Mouse (Mus musculus) E14TG2a.4 (cell line): ENCODE measurements around the gene Exosc8.

Source experiments
- H3K27me3 ChIP-seq: 2 replicates; pipeline ENCODE4 v1.6.1; 2014; ENCODE audit warnings: low read length, control low read depth; ENCODE audit not compliant: insufficient read depth
- H3K36me3 ChIP-seq: 2 replicates; pipeline ENCODE4 v1.6.1; 2014; ENCODE audit warnings: low read length, control low read depth; ENCODE audit not compliant: insufficient read depth
- H3K4me1 ChIP-seq: replicated peaks from 2 replicates; pipeline ENCODE4 v1.6.1; 2014; ENCODE audit warnings: low read depth, low read length, control low read depth
- H3K4me3 ChIP-seq: replicated peaks from 2 replicates; pipeline ENCODE4 v1.5.1; 2014; ENCODE audit warnings: mild to moderate bottlenecking, low read length
- H3K9me3 ChIP-seq: 2 replicates; pipeline ENCODE4 v1.6.1; 2014; ENCODE audit warnings: low read length, control low read depth
- CTCF ChIP-seq: conservative IDR thresholded peaks from 2 replicates; pipeline ENCODE4 v1.5.1; 2014; ENCODE audit warnings: low read length
- NANOG ChIP-seq: IDR thresholded peaks from 2 replicates; pipeline ENCODE4 v1.6.1; 2014; ENCODE audit warnings: borderline replicate concordance, low read length, mixed read lengths
- POU5F1 ChIP-seq: IDR thresholded peaks from 2 replicates; pipeline ENCODE4 v1.6.1; 2014; ENCODE audit warnings: low read length, borderline replicate concordance

Exosc8 gene

GRCm38 (mm10) chr3:54764418-54764817 is 29.2 kb upstream of the Exosc8 start:
- H3K36me3 ChIP-seq = no peaks in the 10 kb centered on the region
- H3K4me3 ChIP-seq = no peak overlapping the region
- TF ChIP-seq CTCF = no peak
- TF ChIP-seq NANOG = no peak
- no peak for TF ChIP-seq POU5F1
- H3K27me3 ChIP-seq = peaks cover 19% of the 10 kb centered on the region
- peaks cover 19% of the 10 kb centered on the region for H3K4me1 ChIP-seq
- peaks cover 7% of the 10 kb centered on the region; the same call in 1 of the 2 replicates for H3K9me3 ChIP-seq

GRCm38 (mm10) chr3:54761258-54761657 is 26.1 kb upstream of the Exosc8 start:
- TF ChIP-seq CTCF = no peak
- TF ChIP-seq NANOG = no peak
- no peak for TF ChIP-seq POU5F1
- H3K4me3 ChIP-seq = no peak overlapping the region
- no peaks in the 10 kb centered on the region for H3K36me3 ChIP-seq
- H3K27me3 ChIP-seq = peaks cover 32% of the 10 kb centered on the region
- H3K4me1 ChIP-seq = peaks cover 14% of the 10 kb centered on the region
- H3K9me3 ChIP-seq = peaks cover 7% of the 10 kb centered on the region; the same call in 1 of the 2 replicates

GRCm38 (mm10) chr3:54760321-54761115 is 25.3 kb upstream of the Exosc8 start:
- H3K36me3 ChIP-seq = no peaks in the 10 kb centered on the region
- H3K27me3 ChIP-seq = peaks cover 39% of the 10 kb centered on the region
- H3K4me3 ChIP-seq = no peak overlapping the region
- H3K9me3 ChIP-seq = peaks cover 4% of the 10 kb centered on the region; the same call in 1 of the 2 replicates
- H3K4me1 ChIP-seq = peaks cover 21% of the 10 kb centered on the region
- no peak for TF ChIP-seq POU5F1
- no peak for TF ChIP-seq NANOG
- no peak for TF ChIP-seq CTCF

- Histone ChIP-seq H3K4me3 (no peak overlapping the region), H3K9me3 (peaks cover 4% of the 10 kb centered on the region; the same call in 1 of the 2 replicates), H3K36me3 (no peaks in the 10 kb centered on the region), H3K4me1 (peaks cover 15% of the 10 kb centered on the region), H3K27me3 (peaks cover 47% of the 10 kb centered on the region)
- TF ChIP-seq CTCF = no peak
- TF ChIP-seq POU5F1 = no peak
Observed at GRCm38 (mm10) chr3:54759211-54759610, 24.0 kb upstream of the Exosc8 start.

DNA sequence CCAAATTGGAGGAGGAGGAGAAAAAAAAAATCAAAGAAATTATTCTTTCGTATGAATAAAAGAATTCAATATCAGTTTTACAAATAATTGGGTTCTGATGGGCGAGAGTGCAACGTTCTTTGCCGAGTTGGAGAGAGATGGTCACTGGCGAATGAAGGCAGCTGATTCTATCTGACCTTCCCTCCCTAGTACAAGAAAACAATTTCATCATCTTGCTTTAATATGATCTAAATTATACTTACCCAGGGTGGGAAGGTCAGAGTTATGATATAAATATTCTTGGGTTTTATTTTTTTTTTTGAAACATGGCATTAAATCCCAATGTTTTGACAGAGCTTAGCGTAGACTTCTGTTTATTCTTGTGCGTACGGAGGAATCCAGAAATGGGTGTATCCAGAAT is 22.3 kb upstream of the Exosc8 start:
- Histone ChIP-seq H3K36me3 (no peaks in the 10 kb centered on the region), H3K4me3 (no peak overlapping the region), H3K27me3 (peaks cover 59% of the 10 kb centered on the region), H3K4me1 (peaks cover 9% of the 10 kb centered on the region), H3K9me3 (peaks cover 1% of the 10 kb centered on the region; the same call in 1 of the 2 replicates)
- TF ChIP-seq POU5F1 (no peak), NANOG (no peak), CTCF (no peak)

- Histone ChIP-seq H3K36me3 (0 out of 2 replicates have a peak, but pooled peaks cover 1% of the 10 kb centered on the region), H3K4me1 (peaks cover 9% of the 10 kb centered on the region), H3K9me3 (no peaks in the 10 kb centered on the region), H3K4me3 (peak overlapping the region; percentile 84), H3K27me3 (peaks cover 60% of the 10 kb centered on the region)
- no peak for TF ChIP-seq CTCF
Observed at GRCm38 (mm10) chr3:54756058-54756457, 20.9 kb upstream of the Exosc8 start.

- TF ChIP-seq POU5F1 (no peak), NANOG (no peak)
- Histone ChIP-seq H3K36me3 (peaks cover 7% of the 10 kb centered on the region), H3K9me3 (no peaks in the 10 kb centered on the region), H3K4me1 (peaks cover 9% of the 10 kb centered on the region), H3K27me3 (peaks cover 58% of the 10 kb centered on the region), H3K4me3 (peak within 1 kb of the TSS; percentile 84)
Observed at GRCm38 (mm10) chr3:54755145-54756041, 20.2 kb upstream of the Exosc8 start, which contains the start of gene Smad9. Gene Smad9 (plus strand): TSS chr3:54755582.

GRCm38 (mm10) chr3:54753411-54753810 is 18.2 kb upstream of the Exosc8 start:
- no peaks in the 10 kb centered on the region for H3K9me3 ChIP-seq
- H3K4me3 ChIP-seq = no peak overlapping the region
- peaks cover 27% of the 10 kb centered on the region for H3K36me3 ChIP-seq
- TF ChIP-seq CTCF (no peak), POU5F1 (no peak), NANOG (no peak)
- H3K27me3 ChIP-seq = peaks cover 58% of the 10 kb centered on the region
- peaks cover 9% of the 10 kb centered on the region for H3K4me1 ChIP-seq
